16 mouse cellular contexts compared by ENCODE assay signal in the genomic region with DNA sequence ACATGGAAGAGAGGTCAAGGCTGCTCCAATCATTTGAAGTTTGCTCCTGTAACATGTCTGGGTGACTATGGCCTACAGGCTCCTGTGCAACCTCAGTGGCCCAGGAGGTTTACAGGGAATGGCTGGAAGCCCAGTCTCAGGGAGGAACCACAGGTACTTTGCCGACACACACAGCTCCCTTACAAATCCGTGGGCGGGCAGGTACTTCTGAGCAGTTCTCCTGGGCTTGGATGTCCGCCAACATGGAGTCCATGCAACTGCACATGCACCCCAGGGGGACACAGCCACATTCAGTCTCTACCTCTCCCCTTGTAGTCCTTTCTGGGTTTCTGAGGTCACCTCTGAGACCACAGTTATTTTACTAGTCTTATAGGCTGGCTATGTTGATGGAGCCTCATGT. TPM values are rescaled to one million over a fixed set of nuclear protein-coding genes. Genes with fewer than 3 reads are reported as not detected.
DNase-seq lines count a peak whose midpoint lies in the region; ATAC-seq and TF ChIP-seq lines count a peak whose summit lies in the region.
"Had no signal": no experiment of that assay in that cellular context is flagged by ENCODE, and none has a peak within 500 bp of the region (broad histone marks: within the 10 kb centered on the region; RNA-seq: fewer than 3 reads in every experiment).

No protein-coding gene starts in this region.

- no peak for ATAC-seq in forebrain, postnatal 0 days
- no peak for ATAC-seq in midbrain, embryonic 11.5 days (ENCODE audit: low FRiP score)
- no peak for ATAC-seq in midbrain, embryonic 14.5 days (ENCODE audit: low FRiP score, low TSS enrichment)
- ATAC-seq: forebrain, embryonic 15.5 days; intestine, embryonic 15.5 days had no signal

- H3K4me2 ChIP-seq in forebrain, postnatal 0 days (ENCODE audit: low read depth): no peak overlapping the region
- H3K4me2 ChIP-seq in midbrain, embryonic 11.5 days: no peak overlapping the region
- no peak overlapping the region for H3K4me2 ChIP-seq in midbrain, embryonic 14.5 days (ENCODE audit: low read length)
- H3K4me2 ChIP-seq: embryonic facial prominence, embryonic 13.5 days; forebrain, embryonic 15.5 days; heart, embryonic 12.5 days; hindbrain, embryonic 14.5 days; intestine, embryonic 15.5 days had no signal

- TF ChIP-seq CTCF in forebrain, postnatal 0 days (IDR thresholded peaks at IDR 0.05; ENCODE audit: low read depth): no peak

- DNase-seq in cerebellum, adult 11-12 months: peak; percentile 58
- DNase-seq in cerebellum, postnatal 36 days: no peak
- no peak for DNase-seq in forebrain, embryonic 10.5 days (ENCODE audit: extremely low spot score, low spot score)
- DNase-seq in forebrain, postnatal 0 days: no peak
- peak; percentile 21 for DNase-seq in midbrain, embryonic 11.5 days (ENCODE audit: low spot score, missing footprints)
- no peak for DNase-seq in midbrain, embryonic 14.5 days
- DNase-seq in gastrocnemius, postnatal 25 days: no peak
- DNase-seq: adrenal gland, postnatal 14 days; cerebellum, adult 11 months; gastrocnemius, postnatal 14 days had no signal

- peaks cover 49% of the 10 kb centered on the region for H3K4me1 ChIP-seq in forebrain, embryonic 10.5 days
- H3K4me1 ChIP-seq in forebrain, postnatal 0 days (ENCODE audit: insufficient read depth): peaks cover 17% of the 10 kb centered on the region
- H3K4me1 ChIP-seq in midbrain, embryonic 11.5 days (ENCODE audit: control insufficient read depth, insufficient read depth, low read length): peaks cover 29% of the 10 kb centered on the region
- H3K4me1 ChIP-seq in midbrain, embryonic 14.5 days (ENCODE audit: control insufficient read depth, insufficient read depth, low read length): peaks cover 35% of the 10 kb centered on the region

- no peaks in the 10 kb centered on the region for H3K9me3 ChIP-seq in forebrain, embryonic 10.5 days
- no peaks in the 10 kb centered on the region for H3K9me3 ChIP-seq in forebrain, postnatal 0 days (ENCODE audit: low read length)
- H3K9me3 ChIP-seq in midbrain, embryonic 11.5 days (ENCODE audit: control insufficient read depth, low read length): no peaks in the 10 kb centered on the region
- H3K9me3 ChIP-seq in midbrain, embryonic 14.5 days (ENCODE audit: control insufficient read depth, low read length): no peaks in the 10 kb centered on the region
- H3K9me3 ChIP-seq: embryonic facial prominence, embryonic 13.5 days; forebrain, embryonic 15.5 days; heart, embryonic 12.5 days; hindbrain, embryonic 10.5 days; intestine, embryonic 15.5 days had no signal

- WGBS in forebrain, embryonic 10.5 days: 91% methylated on average over 4 of the region's 4 CpGs
- WGBS in forebrain, postnatal 0 days: 82% methylated on average over 4 of the region's 4 CpGs
- 95% methylated on average over 4 of the region's 4 CpGs for WGBS in midbrain, embryonic 11.5 days
- 87% methylated on average over 4 of the region's 4 CpGs for WGBS in midbrain, embryonic 14.5 days

- peaks cover 31% of the 10 kb centered on the region for H3K27me3 ChIP-seq in forebrain, embryonic 10.5 days (ENCODE audit: poor library complexity, severe bottlenecking)
- H3K27me3 ChIP-seq in forebrain, postnatal 0 days (ENCODE audit: insufficient read depth, low read length): no peaks in the 10 kb centered on the region
- H3K27me3 ChIP-seq in midbrain, embryonic 11.5 days (ENCODE audit: control insufficient read depth, insufficient read depth, low read length): no peaks in the 10 kb centered on the region; the same call in 1 of the 2 replicates
- H3K27me3 ChIP-seq in midbrain, embryonic 14.5 days (ENCODE audit: control insufficient read depth, insufficient read depth, low read length): no peaks in the 10 kb centered on the region
- H3K27me3 ChIP-seq: embryonic facial prominence, embryonic 13.5 days; forebrain, embryonic 15.5 days; heart, embryonic 12.5 days; intestine, embryonic 15.5 days had no signal

- no peak overlapping the region for H3K9ac ChIP-seq in forebrain, postnatal 0 days
- H3K9ac ChIP-seq in midbrain, embryonic 11.5 days (ENCODE audit: low read length): no peak overlapping the region
- no peak overlapping the region for H3K9ac ChIP-seq in midbrain, embryonic 14.5 days (replicated peaks; ENCODE audit: low read length)
- H3K9ac ChIP-seq: embryonic facial prominence, embryonic 13.5 days; forebrain, embryonic 15.5 days; heart, embryonic 12.5 days; hindbrain, embryonic 14.5 days; intestine, embryonic 15.5 days had no signal

- H3K27ac ChIP-seq in forebrain, embryonic 10.5 days: peak overlapping the region; percentile 35; the same call in 1 of the 2 replicates
- no peak overlapping the region for H3K27ac ChIP-seq in forebrain, postnatal 0 days (ENCODE audit: low read depth, low read length)
- no peak overlapping the region for H3K27ac ChIP-seq in midbrain, embryonic 11.5 days (ENCODE audit: low read depth, low read length)
- no peak overlapping the region for H3K27ac ChIP-seq in midbrain, embryonic 14.5 days (replicated peaks; ENCODE audit: low read depth, low read length)
- H3K27ac ChIP-seq: embryonic facial prominence, embryonic 13.5 days; forebrain, embryonic 15.5 days; hindbrain, embryonic 10.5 days; hindbrain, embryonic 14.5 days; intestine, embryonic 15.5 days had no signal

- H3K4me3 ChIP-seq in forebrain, embryonic 10.5 days: no peak overlapping the region
- H3K4me3 ChIP-seq in forebrain, postnatal 0 days (ENCODE audit: low read depth, low read length): no peak overlapping the region
- no peak overlapping the region for H3K4me3 ChIP-seq in midbrain, embryonic 11.5 days (ENCODE audit: low read depth, low read length)
- H3K4me3 ChIP-seq in midbrain, embryonic 14.5 days (replicated peaks; ENCODE audit: low read depth, low read length): no peak overlapping the region
- H3K4me3 ChIP-seq: embryonic facial prominence, embryonic 13.5 days; forebrain, embryonic 15.5 days; heart, embryonic 12.5 days; hindbrain, embryonic 10.5 days; intestine, embryonic 15.5 days had no signal

- peaks cover 15% of the 10 kb centered on the region for H3K36me3 ChIP-seq in forebrain, embryonic 10.5 days (replicated peaks)
- H3K36me3 ChIP-seq in forebrain, postnatal 0 days (ENCODE audit: insufficient read depth): peaks cover 5% of the 10 kb centered on the region; the same call in 1 of the 2 replicates
- H3K36me3 ChIP-seq in midbrain, embryonic 11.5 days (ENCODE audit: control insufficient read depth, insufficient read depth, low read length): no peaks in the 10 kb centered on the region; the same call in 1 of the 2 replicates
- 0 out of 2 replicates have a peak, but pooled peaks cover 4% of the 10 kb centered on the region for H3K36me3 ChIP-seq in midbrain, embryonic 14.5 days (ENCODE audit: control insufficient read depth, insufficient read depth, low read length)
- H3K36me3 ChIP-seq: forebrain, embryonic 15.5 days had no signal

RNA-seq across cellular contexts. Expression of a gene that starts 28.1 kb away (rescaled TPM):
- 19.6 and 20.5 TPM in 2 replicates for polyA plus RNA-seq in forebrain, embryonic 10.5 days (2016; fragmentation: Nextera tagmentation; extraction: Ambion mirVana)
- 28.1 and 30.3 TPM in 2 replicates for total RNA-seq in forebrain, postnatal 0 days (2014; rRNA removed)
- 20.2 and 21.3 TPM in 2 replicates for polyA plus RNA-seq in forebrain, postnatal 0 days (2015; fragmentation: Nextera tagmentation; extraction: Ambion mirVana)
- 11.3 and 14.9 TPM in 2 replicates for polyA plus RNA-seq in midbrain, embryonic 11.5 days (2014; fragmentation: Nextera tagmentation; extraction: Ambion mirVana)
- polyA plus RNA-seq in midbrain, embryonic 14.5 days (2014; fragmentation: Nextera tagmentation; extraction: Ambion mirVana): 20.7 and 22.0 TPM in 2 replicates
- 10 to 100 TPM; 23.6 to 32.1 TPM for total RNA-seq in gastrocnemius, postnatal 25 days (2021)

Comparison
In these comparisons a context has a peak if more than half of its experiments do, and no peak if none do; other contexts are left out.
1. DNase-seq: peak in cerebellum, adult 11-12 months (single experiment) and midbrain, embryonic 11.5 days (single experiment); none in cerebellum, postnatal 36 days (0 of 2), forebrain, embryonic 10.5 days (single experiment), forebrain, postnatal 0 days (single experiment), midbrain, embryonic 14.5 days (single experiment) and gastrocnemius, postnatal 25 days (single experiment).